Mouse (Mus musculus) testis, adult 2 months (tissue): ENCODE measurements around the gene Zfp37.

Experiments
- CTCF ChIP-seq: fragments of 200-500 bp; IDR thresholded peaks from 2 replicates; pipeline ENCODE4 v1.5.1; 2012; ENCODE audit warnings: low read depth, mild to moderate bottlenecking, inconsistent platforms, low read length, moderate library complexity; ENCODE audit not compliant: control insufficient read depth, insufficient read depth, insufficient replicate concordance
- POLR2A ChIP-seq: fragments of 200-500 bp; IDR thresholded peaks from 2 replicates; pipeline ENCODE4 v1.6.1; 2012; ENCODE audit warnings: low read depth, mild to moderate bottlenecking, inconsistent platforms, low read length, moderate library complexity; ENCODE audit not compliant: control insufficient read depth

DNA sequence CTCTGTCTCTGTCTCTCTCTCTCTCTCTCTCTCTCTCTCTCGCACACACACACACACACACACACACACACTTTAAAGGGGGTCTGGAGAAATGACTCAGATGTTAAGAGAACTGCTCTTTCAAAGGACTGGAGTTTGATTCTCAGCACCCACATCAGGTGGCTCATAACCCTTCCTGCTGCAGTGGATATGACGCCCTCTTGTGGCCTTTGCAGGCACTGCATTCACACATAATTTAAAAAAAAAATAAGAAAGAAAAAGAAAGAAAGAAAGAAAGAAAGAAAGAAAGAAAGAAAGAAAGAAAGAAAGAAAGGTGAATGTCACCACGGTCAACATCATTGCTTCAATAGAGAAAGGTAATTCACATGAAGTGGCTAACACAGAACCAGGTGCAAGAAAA, 46.4 kb upstream of the Zfp37 start:
- TF ChIP-seq POLR2A (no peak), CTCF (peak; percentile 41; the same call in 1 of the 2 replicates)
